Mouse (Mus musculus): ENCODE measurements at regions not wholly inside any gene's neighbourhood (a gene's known extent, or its start where the extent isn't known, plus 50 kb on each side); places are given as distances from the start of the nearest gene placed in this dataset.
A peak's percentile ranks its signal among the peaks of the same experiment; 100 is the strongest.
"Not testable (repeated sequence)": the region's sequence is repeated elsewhere in the genome, so short reads cannot be mapped to it uniquely, and the experiment has no call there.

DNA sequence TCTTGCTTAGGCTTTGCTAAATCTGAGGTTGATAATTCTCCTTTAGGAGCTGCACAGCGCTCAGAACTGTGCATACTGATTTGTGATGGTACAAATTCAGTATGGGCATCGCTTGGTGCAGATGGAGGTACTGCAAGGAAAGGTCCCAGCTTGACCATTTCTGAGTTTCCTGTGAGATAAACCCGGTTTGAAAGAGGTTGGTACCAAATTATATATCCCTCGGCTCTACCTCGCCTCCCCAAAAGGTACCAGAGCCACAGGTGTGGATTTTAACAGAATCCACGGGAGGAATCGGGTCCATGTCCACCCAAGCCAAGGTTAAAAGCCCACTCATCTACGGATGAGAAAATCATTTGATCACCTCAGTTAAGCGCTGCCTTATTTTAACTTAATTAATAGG, 172.5 kb upstream of the Zfp808 start:
- DNase-seq (ENCODE audit: extremely low spot score in 1 of 2, low spot score in 1 of 2): not testable (repeated sequence)

DNA sequence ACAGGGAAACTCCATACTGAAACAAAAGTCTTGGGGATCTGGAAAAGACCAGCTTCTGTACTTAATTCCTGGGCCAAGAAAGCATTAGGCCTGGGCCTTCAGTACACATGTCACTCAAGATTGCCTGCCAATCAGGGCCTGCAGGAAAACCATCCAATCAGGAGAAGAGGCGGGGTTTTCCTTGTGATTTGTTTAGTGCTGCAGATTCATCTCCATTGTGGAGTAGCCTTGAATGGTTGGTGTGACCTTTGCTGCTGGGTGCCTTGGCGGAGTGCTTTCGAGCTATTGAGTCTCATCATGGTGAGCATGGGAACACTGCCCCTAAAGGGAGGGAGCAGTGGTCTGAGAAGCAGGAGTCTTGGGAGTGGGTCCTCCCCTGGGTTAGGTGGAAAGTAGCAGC, 150.8 kb upstream of the Zfp808 start:
- not testable (repeated sequence) for DNase-seq (ENCODE audit: extremely low spot score in 1 of 2, low spot score in 1 of 2)

DNA sequence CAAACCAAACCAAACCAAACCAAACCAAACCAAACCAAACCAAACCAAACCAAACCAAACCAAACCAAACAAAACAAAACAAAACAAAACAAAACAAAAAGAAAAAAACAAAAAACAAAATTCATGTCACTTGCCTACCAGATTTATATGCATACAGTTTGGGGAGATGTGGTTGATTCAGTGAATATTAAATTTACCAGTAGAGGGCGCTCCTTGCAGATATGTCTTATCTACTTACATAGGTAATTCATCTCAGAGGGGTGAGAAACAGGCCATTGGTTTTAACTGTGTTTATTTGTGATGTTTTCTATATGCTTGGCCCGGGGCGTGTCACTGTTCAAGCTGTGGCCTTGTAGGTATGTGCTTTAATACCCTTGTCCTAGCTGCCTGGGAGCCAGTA, 133.2 kb upstream of the Zfp808 start:
- not testable (repeated sequence) for DNase-seq (ENCODE audit: extremely low spot score in 1 of 2, low spot score in 1 of 2)

DNA sequence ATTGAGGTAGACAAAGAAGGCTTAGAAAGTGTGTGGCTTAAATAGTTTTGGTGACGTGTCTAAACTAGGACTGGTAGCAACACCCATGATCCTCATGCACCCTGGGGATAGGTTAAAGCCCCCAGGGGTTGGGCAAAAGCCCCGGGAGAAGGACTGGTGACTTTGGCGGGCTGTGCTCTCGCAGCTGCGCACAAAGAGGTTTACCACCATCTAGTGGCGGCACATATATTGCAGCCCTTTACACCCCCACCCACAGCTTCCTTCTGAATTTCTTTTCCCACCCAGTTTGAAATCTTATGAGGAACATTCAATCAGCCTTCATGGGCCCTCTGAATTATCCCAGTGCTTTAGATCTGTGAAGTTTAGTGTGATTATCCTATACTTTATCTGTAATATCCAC, 130.9 kb upstream of the Zfp808 start:
- peak in 1 of 2 experiments; percentile 4 for DNase-seq (ENCODE audit: extremely low spot score in 1 of 2, low spot score in 1 of 2)

DNA sequence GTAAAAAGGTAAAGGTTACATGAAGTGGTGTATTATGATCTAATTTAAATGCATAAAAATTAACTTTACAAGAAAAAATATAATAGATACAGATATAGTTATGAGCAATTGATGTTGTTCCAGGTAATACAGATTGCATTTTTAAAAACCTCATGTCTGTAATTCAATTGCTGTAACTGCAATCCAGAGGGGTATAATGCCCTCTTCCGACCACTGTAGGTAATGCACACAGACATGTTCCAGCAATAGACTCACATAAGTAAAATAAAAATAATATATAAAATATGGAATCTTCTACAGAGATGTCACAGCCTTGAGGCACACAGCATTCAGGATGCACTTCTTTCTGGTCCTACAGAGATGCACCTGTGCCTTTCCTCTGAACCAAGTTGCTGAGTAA, 122.4 kb upstream of the Zfp808 start:
- peak in 1 of 2 experiments; percentile 28 for DNase-seq (ENCODE audit: extremely low spot score in 1 of 2, low spot score in 1 of 2)

DNA sequence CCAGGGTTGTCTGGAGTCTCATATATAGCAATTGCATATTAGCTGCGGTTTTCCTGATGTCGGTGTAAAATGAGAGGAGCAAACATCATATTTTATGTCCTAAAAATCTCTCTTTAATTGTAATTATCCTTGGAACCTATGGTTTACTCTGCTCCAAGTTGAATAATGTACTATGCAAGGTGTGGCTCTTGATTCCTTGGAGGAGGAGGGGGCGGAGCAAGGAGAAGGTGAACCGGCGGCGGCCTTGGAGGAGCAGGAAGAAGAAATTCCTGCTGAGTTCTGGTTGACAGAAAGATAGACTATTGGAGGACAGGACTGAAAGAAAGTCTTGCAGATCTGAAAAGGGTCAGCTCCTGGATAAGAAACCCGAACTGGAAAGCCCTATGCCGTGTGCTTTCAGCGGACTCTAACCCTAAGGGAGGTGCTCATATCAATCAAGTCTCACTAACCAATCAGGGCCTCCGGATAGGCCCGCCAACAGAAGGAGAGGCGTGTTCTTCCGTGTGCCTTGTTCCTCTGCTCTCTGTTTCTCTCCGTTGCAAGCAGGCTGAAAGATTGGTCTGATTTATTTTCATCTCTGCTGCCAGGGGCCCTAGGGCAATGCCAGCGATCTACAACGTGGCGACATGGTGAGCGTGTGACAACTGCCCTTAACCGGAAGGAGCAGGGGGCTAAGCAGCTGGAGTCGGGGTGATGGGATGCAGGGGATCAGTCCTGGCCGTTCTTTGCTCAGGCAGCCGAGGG, 114.1 kb upstream of the Zfp808 start:
- DNase-seq (ENCODE audit: extremely low spot score in 1 of 2, low spot score in 1 of 2): peak; percentile 3 to 9

DNA sequence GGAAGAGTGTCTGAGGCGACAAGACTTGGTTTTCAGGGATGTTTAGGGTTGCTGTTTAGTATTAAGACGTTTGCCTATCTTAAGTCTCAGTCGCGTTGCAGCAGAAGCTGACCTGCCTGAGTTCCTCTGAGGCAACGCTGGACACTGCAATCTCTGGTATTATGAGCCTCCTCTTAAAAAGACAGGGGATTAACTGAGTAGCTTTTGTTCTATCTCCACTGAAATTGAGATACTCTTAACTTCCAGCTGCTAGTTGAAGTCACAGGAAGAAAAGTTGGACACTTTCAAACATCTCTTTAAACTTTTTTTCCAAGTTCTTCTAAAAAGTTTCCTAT, 113.6 kb upstream of the Zfp808 start:
- not testable (repeated sequence) for DNase-seq (ENCODE audit: extremely low spot score in 1 of 2, low spot score in 1 of 2)

DNA sequence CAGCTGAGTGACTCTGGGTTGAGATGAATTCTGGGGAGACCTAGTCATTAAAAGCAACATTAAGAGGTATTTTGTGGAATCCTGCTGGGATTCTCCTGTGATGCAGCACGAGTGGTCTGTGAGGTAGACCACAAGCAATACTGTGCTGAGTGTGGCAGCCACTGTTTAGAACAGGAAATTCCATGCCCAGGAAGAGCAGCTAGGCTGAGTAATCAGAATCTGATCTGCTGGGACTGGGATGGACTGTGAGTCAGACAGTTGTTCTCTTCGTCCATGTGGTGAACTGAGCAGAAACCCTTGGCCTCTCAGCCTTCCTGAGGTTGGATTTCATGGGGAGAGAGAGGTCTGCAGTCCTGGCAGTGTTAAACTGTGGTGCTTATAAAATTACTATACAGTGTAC, 92.0 kb upstream of the Zfp808 start:
- not testable (repeated sequence) for DNase-seq (ENCODE audit: extremely low spot score in 1 of 2, low spot score in 1 of 2)

DNA sequence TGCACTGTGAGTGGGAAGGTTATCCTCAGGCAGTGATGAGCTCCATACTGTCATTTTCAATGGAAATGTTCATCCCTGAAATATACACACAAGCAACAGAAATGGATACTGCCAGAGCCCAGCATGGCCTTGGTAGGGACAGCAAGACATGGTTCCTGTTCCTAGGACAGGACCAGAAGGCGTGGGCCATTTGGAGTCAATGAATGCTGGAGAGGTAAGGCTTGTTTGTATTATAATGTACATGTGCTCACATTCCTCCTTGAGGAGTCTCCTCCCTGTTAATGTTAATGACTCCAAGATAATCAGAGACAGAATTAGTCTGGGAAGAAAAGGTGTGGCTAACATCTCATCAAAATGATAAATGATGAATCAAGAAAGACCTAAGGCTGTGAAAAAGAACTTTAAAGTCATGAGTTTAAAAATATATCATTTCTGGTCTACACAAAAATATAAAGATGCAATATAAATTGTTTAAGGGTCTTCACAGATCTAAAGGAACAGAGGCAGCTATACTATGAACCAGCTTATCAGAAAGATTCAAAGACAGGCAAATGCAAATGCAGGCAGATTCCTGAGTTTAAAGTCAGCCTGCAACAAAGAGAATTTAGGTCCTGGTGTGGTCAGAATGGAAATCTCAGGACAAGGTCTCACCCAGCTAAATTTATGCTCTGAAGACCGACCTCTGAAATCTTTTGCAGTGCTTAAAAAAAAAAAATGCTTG, 51.6 kb upstream of the Zfp808 start:
- not testable (repeated sequence) for DNase-seq (ENCODE audit: extremely low spot score in 1 of 2, low spot score in 1 of 2)

DNA sequence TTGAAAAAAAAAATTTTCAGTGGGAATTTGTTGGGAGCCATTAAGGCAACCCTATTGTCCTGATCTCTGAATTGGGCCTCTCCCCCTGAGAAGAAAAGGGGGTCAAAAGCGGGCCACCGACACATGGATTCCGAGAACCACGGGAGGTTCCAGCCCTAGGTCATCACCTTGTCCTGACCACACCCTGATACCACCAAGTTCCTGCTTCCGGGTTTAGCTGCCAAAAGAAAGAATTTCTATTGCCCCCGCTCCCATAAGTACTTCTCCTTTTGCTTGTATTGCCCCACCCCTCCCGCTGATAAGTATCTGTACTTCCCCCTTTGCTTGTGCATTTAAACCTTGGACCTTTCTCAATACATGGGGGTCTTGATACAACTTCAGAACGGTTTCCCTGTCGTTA, 50.8 kb upstream of the Zfp808 start:
- not testable (repeated sequence) for DNase-seq (ENCODE audit: extremely low spot score in 1 of 2, low spot score in 1 of 2)

Small RNA genes in the stretch of these regions (microRNA-seq; reads per million reads assigned to microRNA genes)
- gene Gm25649: 0 reads per million in 2 experiments
